Mouse (Mus musculus) lung, postnatal 25 days (tissue): ENCODE data around the gene Itpr2.

Experiments used
- DNase-seq: peaks from one replicate; pipeline ENCODE4 v3.0.0; 2022; ENCODE audit warnings: low spot score

Gene Itpr2

GRCm38 (mm10) chr6:146221371-146222336, 280.4 kb downstream of the Itpr2 start:
- peak; percentile 61 for DNase-seq

GRCm38 (mm10) chr6:146220071-146220470, 282.0 kb downstream of the Itpr2 start:
- no peak for DNase-seq

- DNase-seq = no peak
These were observed 282.5 kb downstream of the Itpr2 start for GRCm38 (mm10) chr6:146219534-146219933.

DNA sequence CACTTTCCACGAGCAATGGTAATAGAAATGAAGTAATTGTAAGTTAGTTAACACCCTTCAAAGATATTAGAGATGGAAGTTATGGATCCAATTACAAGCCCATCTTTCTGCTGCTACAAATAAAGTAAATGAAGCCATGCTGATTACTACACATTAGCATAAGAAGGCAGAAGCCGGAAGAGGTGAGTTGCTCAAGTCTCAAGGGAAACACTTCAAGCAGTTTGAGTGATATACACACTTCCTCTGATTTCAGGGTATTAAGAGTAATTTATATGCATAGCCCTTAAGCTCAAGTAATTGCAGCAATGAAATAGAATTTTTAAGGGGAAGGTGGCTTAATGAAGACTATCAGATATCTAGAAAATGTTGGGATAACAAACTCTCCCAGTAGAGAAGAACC, 286.7 kb downstream of the Itpr2 start:
- DNase-seq = no peak

DNA sequence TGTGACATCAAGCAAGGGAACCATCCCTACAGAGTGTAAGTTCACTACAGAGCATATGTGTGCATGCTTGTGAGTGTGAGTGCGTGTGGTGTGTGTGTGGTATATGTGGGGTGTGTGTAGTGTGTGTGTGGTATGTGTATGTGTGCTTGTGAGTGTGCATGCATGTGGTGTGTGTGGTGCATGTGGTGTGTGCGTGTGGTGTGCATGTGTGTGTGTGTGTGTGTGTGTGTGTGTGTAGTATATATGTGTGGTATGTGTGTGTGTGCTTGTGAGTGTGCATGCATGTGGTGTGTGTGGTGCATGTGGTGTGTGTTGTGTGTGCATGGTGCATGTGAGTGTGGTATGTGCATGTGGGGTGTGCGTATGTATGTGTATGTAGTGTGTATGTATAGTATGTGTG, 289.7 kb downstream of the Itpr2 start:
- no peak for DNase-seq

GRCm38 (mm10) chr6:146211233-146211632, 290.8 kb downstream of the Itpr2 start:
- DNase-seq = no peak

DNA sequence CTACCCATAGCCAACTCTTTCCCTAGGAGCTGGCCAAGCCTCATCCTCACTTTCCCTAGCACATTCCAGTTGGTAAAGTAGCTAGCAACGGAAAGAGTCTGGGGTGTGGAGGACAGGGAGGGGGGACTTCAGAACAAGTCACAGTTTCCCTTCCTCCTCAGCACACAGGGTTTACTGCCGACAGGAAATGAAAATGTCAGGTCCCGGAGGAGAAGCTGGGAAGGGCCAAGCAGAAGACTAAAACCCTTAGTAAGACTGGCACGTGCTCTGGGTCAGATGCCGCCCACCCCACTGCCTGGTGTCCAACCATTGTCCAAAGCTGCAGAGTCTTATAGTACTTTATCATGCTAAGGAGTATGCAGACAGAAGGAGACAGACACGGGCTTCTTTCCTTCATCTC, 293.0 kb downstream of the Itpr2 start:
- DNase-seq = peak; percentile 11

DNA sequence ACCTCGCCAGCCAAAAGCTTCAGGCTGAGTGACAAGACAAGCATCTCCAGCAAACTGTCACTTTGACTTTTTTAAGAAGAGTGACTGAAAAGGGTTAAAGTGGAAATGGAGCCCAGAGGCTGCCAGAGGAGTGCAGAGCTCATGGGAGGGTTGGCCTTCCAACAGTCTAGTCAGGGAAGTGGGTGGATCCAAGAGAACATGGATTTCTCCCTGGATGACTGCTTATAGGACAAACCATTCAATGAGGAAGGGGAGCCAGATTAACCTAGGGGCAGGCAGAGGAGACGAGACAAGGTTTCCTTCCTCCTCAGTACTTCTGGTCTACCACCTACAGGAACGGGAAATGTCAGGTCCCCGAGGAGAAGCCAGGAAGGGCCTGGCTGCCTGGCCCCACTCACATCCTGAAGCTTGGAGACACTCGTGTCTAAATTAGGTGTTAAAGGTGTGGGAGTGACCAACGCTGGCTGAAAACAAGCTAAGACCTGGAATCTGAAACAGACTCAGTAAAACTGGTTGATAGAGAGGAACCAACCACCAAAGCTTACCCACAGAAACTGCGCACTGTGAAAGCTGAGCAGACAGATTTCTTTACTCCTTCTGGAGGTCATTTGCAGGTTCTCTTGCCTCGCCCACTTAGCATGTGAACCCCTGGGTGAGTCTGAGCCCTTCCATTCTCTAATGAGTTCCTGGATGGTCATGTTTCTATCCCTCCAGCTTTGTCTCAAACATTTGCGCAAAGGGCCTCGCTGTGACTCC, 294.6 kb downstream of the Itpr2 start:
- no peak for DNase-seq

- DNase-seq = no peak
These were observed 296.9 kb downstream of the Itpr2 start for GRCm38 (mm10) chr6:146205136-146205535.

- no peak for DNase-seq
These were observed 297.6 kb downstream of the Itpr2 start for GRCm38 (mm10) chr6:146204470-146204869.

GRCm38 (mm10) chr6:146197868-146198379, 304.1 kb downstream of the Itpr2 start:
- no peak for DNase-seq

GRCm38 (mm10) chr6:146196701-146197100, 305.3 kb downstream of the Itpr2 start:
- no peak for DNase-seq

- DNase-seq = peak; percentile 16
These were observed 306.1 kb downstream of the Itpr2 start for GRCm38 (mm10) chr6:146195854-146196457.

GRCm38 (mm10) chr6:146191931-146192330, 310.1 kb downstream of the Itpr2 start:
- DNase-seq = no peak

GRCm38 (mm10) chr6:146190006-146190405, 312.0 kb downstream of the Itpr2 start:
- DNase-seq = no peak

DNA sequence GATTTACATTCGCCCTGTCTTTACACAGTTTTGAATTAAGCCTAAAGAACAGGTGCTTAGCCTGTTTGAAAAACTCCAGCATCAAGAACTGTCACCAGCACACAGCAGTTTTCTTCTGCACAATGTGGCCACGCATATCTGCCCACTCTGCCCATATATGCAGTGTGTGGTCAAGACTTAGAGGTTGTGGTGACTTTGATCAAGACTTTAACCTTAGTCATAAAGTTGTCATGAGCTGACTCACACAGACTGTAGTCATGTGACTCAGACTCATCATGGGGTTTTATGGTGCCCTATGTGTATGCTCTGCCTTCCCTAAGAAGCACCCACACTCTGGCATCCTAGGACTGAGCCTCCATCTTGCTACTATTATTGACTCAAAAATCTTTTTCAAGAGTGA, 316.5 kb downstream of the Itpr2 start:
- no peak for DNase-seq

GRCm38 (mm10) chr6:146184771-146185170, 317.3 kb downstream of the Itpr2 start:
- DNase-seq = no peak

DNA sequence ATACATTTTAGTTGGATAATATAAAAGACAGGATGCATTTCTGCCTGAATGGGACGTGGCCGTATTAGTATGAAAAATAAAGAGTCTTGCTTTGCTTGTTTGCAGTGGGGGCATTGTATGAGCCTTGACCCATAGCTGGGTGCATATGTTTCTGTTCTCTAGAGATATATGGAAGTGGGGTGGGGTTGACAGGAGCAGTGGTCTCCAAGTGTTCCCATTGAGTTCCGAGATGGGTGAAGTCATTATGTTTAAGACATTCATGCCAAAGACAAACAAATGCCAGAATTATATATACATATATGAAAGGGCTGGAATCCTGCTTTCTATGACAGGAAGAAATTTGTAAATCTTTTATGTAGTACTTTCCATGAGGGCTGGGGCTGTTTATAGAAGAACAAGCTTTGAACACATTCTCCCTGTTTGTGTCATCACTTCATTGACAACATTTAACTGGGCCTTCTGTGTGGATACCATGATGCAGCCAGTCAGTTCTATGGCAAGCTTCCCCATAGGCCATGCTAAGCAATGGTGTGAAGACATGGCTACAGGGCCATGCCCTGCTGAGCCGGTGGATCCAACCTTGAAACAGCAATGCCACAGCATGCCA, 327.3 kb downstream of the Itpr2 start:
- no peak for DNase-seq

DNA sequence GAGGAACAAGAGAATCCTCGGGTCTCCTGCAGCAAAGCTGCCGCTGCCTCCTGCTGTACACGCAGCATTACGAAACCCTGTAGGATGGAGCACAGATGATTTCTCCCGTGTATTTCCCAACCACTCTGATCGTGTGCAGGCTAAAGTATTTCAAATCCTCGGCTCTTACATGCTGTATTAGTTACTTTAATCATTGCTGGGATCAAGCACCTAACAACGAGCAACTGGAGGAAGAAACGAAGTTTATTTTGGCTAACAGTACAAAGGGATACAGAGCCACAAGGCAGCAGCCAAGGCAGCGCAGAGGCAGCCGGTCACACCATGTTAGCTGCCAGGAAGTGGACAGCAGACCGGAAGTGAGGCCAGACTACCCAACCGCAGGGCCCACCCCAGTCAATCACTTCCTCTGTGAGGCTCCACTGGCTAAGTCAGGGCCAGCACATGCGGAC, 331.4 kb downstream of the Itpr2 start:
- peak; percentile 46 for DNase-seq

- DNase-seq = no peak
These were observed 334.8 kb downstream of the Itpr2 start for GRCm38 (mm10) chr6:146167207-146167606.

DNA sequence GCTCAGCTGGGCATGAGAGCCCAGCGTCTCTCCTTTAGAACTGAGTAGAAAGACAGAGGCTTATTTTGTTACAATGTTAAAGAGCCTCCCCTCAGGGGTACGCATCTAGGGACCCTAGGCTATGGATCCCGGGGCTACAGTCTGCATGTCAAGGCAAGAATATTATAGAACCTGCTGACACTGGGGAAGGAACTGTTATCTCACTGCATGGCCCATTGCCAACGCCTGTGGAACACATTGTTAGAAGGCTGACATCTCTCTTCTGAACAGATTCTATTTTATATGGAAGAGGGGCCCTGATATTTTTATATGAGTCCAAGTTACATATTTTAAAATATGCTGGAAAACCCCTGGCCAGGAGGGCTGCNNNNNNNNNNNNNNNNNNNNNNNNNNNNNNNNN, 342.4 kb downstream of the Itpr2 start:
- DNase-seq = no peak

GRCm38 (mm10) chr6:146158717-146159116, 343.3 kb downstream of the Itpr2 start:
- DNase-seq = no peak
